Mouse (Mus musculus): ENCODE results near the gene Tada2a. TPM values are rescaled to one million over a fixed set of nuclear protein-coding genes. Genes with fewer than 3 reads are reported as not detected.

The Tada2a gene
- polyA plus RNA-seq, 1 experiment from 2014 or later: 32.8 TPM

- Histone ChIP-seq H3K27ac (ENCODE audit: low read depth, low read length) (no peak overlapping the region), H3K36me3 (ENCODE audit: control insufficient read depth, insufficient read depth, low read length) (no peaks in the 10 kb centered on the region), H3K9ac (ENCODE audit: low read length) (no peak overlapping the region), H3K27me3 (ENCODE audit: control insufficient read depth, insufficient read depth, low read length) (peaks cover under 1% of the 10 kb centered on the region), H3K4me2 (ENCODE audit: low read depth) (no peak overlapping the region), H3K4me3 (ENCODE audit: low read depth, low read length) (no peak overlapping the region), H3K4me1 (ENCODE audit: control insufficient read depth, insufficient read depth, low read length) (no peaks in the 10 kb centered on the region), H3K9me3 (ENCODE audit: control insufficient read depth, low read length) (no peaks in the 10 kb centered on the region)
- WGBS: 84% methylated on average over 7 of the region's 7 CpGs
- ATAC-seq (ENCODE audit: insufficient read depth, low FRiP score, low TSS enrichment): no peak
- DNase-seq (ENCODE audit: low spot score): no peak
These were observed 55.3 kb downstream of the Tada2a start for GRCm38 (mm10) chr11:84073816-84074764.

- Histone ChIP-seq H3K4me3 (ENCODE audit: low read depth, low read length) (no peak overlapping the region), H3K9ac (ENCODE audit: low read length) (no peak overlapping the region), H3K9me3 (ENCODE audit: control insufficient read depth, low read length) (no peaks in the 10 kb centered on the region), H3K27ac (ENCODE audit: low read depth, low read length) (no peak overlapping the region), H3K4me1 (ENCODE audit: control insufficient read depth, insufficient read depth, low read length) (no peaks in the 10 kb centered on the region), H3K36me3 (ENCODE audit: control insufficient read depth, insufficient read depth, low read length) (no peaks in the 10 kb centered on the region), H3K4me2 (ENCODE audit: low read depth) (no peak overlapping the region), H3K27me3 (ENCODE audit: control insufficient read depth, insufficient read depth, low read length) (peaks cover 8% of the 10 kb centered on the region)
- WGBS: 65% methylated on average over 9 of the region's 9 CpGs
- ATAC-seq (ENCODE audit: insufficient read depth, low FRiP score, low TSS enrichment): no peak
- DNase-seq (ENCODE audit: low spot score): no peak
These were observed 56.3 kb downstream of the Tada2a start for GRCm38 (mm10) chr11:84072904-84073651.

DNA sequence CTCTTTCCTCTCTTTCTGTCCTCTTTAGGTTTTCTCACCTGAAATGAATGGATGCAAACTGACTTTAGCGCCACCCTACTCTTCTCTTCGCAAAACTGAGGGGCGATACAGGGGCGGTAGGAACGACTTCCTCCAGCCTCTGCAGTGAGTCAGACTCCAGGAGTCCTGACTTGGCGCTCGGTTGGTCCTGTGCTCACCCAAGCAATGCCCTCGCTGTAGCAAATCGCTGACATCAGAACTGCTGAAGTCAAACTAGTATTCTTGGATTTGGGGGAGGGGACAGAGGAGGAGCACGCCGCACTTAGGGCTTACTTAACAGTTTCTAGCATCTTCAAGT, 60.4 kb downstream of the Tada2a start, which contains the start of gene Dusp14:
Dusp14 (minus strand) TSS at position 228 of the 337 bp plus-strand sequence.
- H3K27ac ChIP-seq (ENCODE audit: low read depth, low read length): no peak within 1 kb of the TSS
- H3K4me2 ChIP-seq (ENCODE audit: low read depth): peak within 1 kb of the TSS; percentile 87
- peak within 1 kb of the TSS; percentile 71 for H3K4me3 ChIP-seq (ENCODE audit: low read depth, low read length)
- WGBS: 14% methylated on average over 11 of the region's 11 CpGs
- DNase-seq (ENCODE audit: low spot score) (no peak), ATAC-seq (ENCODE audit: insufficient read depth, low FRiP score, low TSS enrichment) (no peak)
- H3K4me1 ChIP-seq (ENCODE audit: control insufficient read depth, insufficient read depth, low read length): peaks cover 7% of the 10 kb centered on the region; the same call in 1 of the 2 replicates
- peak within 1 kb of the TSS; percentile 70 for H3K9ac ChIP-seq (ENCODE audit: low read length)
- peaks cover 14% of the 10 kb centered on the region for H3K27me3 ChIP-seq (ENCODE audit: control insufficient read depth, insufficient read depth, low read length)
- no peaks in the 10 kb centered on the region for H3K9me3 ChIP-seq (ENCODE audit: control insufficient read depth, low read length)
- H3K36me3 ChIP-seq (ENCODE audit: control insufficient read depth, insufficient read depth, low read length): no peaks in the 10 kb centered on the region

GRCm38 (mm10) chr11:84068191-84069033, 61.0 kb downstream of the Tada2a start:
- DNase-seq (ENCODE audit: low spot score) (peak; percentile 81), ATAC-seq (ENCODE audit: insufficient read depth, low FRiP score, low TSS enrichment) (no peak; the same call in 1 of the 2 replicates)
- H3K27ac ChIP-seq (ENCODE audit: low read depth, low read length): no peak overlapping the region
- H3K36me3 ChIP-seq (ENCODE audit: control insufficient read depth, insufficient read depth, low read length): no peaks in the 10 kb centered on the region
- H3K4me2 ChIP-seq (ENCODE audit: low read depth): peak overlapping the region; percentile 87
- H3K9ac ChIP-seq (ENCODE audit: low read length): peak overlapping the region; percentile 70
- H3K9me3 ChIP-seq (ENCODE audit: control insufficient read depth, low read length): no peaks in the 10 kb centered on the region
- peak overlapping the region; percentile 71 for H3K4me3 ChIP-seq (ENCODE audit: low read depth, low read length)
- 2% methylated on average over 45 of the region's 63 CpGs for WGBS
- H3K27me3 ChIP-seq (ENCODE audit: control insufficient read depth, insufficient read depth, low read length): peaks cover 14% of the 10 kb centered on the region
- H3K4me1 ChIP-seq (ENCODE audit: control insufficient read depth, insufficient read depth, low read length): peaks cover 7% of the 10 kb centered on the region; the same call in 1 of the 2 replicates

- peaks cover 14% of the 10 kb centered on the region for H3K27me3 ChIP-seq (ENCODE audit: control insufficient read depth, insufficient read depth, low read length)
- peak overlapping the region; percentile 87 for H3K4me2 ChIP-seq (ENCODE audit: low read depth)
- peaks cover 7% of the 10 kb centered on the region; the same call in 1 of the 2 replicates for H3K4me1 ChIP-seq (ENCODE audit: control insufficient read depth, insufficient read depth, low read length)
- H3K4me3 ChIP-seq (ENCODE audit: low read depth, low read length): peak overlapping the region; percentile 71
- H3K9ac ChIP-seq (ENCODE audit: low read length): peak overlapping the region; percentile 70
- no peak for DNase-seq (ENCODE audit: low spot score)
- H3K36me3 ChIP-seq (ENCODE audit: control insufficient read depth, insufficient read depth, low read length): no peaks in the 10 kb centered on the region
- 2% methylated on average over 17 of the region's 21 CpGs for WGBS
- ATAC-seq (ENCODE audit: insufficient read depth, low FRiP score, low TSS enrichment): no peak
- H3K9me3 ChIP-seq (ENCODE audit: control insufficient read depth, low read length): no peaks in the 10 kb centered on the region
- no peak overlapping the region for H3K27ac ChIP-seq (ENCODE audit: low read depth, low read length)
These were observed 61.6 kb downstream of the Tada2a start for GRCm38 (mm10) chr11:84067720-84068190.

DNA sequence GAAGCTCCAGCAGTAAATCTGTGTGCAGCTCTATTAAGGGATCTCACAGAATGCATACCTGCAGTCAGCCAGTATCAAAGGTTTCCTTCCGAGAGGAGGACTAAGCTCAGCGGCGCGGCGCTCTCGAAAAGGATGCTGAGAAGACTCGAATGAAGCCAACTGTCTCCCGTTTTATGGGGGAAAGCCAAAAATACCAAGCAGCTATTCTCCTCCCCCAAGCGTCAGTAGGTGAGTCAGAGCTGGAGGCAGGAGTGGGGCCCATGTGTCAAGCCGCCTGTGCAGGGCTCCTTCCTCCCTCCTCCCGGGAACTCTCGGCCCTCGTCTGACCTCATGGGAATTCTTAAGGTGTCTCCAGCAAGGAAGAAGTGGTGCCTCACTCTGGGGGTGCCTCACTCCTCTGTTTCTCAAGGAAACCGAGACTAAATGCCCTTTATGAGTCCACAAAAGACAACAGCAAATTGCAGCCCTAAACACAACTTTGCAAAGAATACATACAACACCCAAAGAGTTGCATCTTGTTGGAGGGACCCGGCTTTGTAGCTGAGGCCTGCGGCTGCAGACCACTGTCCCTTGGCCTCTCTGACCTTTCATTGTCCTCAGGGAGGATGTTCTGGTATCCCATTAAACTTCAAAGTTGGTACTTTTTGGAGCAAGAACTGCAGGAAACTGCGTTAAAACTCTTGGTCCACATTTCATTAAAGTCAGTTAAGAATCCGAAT, 62.3 kb downstream of the Tada2a start:
- H3K9me3 ChIP-seq (ENCODE audit: control insufficient read depth, low read length): no peaks in the 10 kb centered on the region
- ATAC-seq (ENCODE audit: insufficient read depth, low FRiP score, low TSS enrichment) (no peak), DNase-seq (ENCODE audit: low spot score) (no peak)
- 4% methylated on average over 18 of the region's 18 CpGs for WGBS
- H3K36me3 ChIP-seq (ENCODE audit: control insufficient read depth, insufficient read depth, low read length): no peaks in the 10 kb centered on the region
- H3K4me1 ChIP-seq (ENCODE audit: control insufficient read depth, insufficient read depth, low read length): peaks cover 7% of the 10 kb centered on the region; the same call in 1 of the 2 replicates
- H3K27ac ChIP-seq (ENCODE audit: low read depth, low read length): no peak overlapping the region
- peak overlapping the region; percentile 87 for H3K4me2 ChIP-seq (ENCODE audit: low read depth)
- peak overlapping the region; percentile 11 for H3K4me3 ChIP-seq (ENCODE audit: low read depth, low read length)
- no peak overlapping the region for H3K9ac ChIP-seq (ENCODE audit: low read length)
- H3K27me3 ChIP-seq (ENCODE audit: control insufficient read depth, insufficient read depth, low read length): peaks cover 14% of the 10 kb centered on the region

GRCm38 (mm10) chr11:84066071-84066481, 63.3 kb downstream of the Tada2a start:
- peaks cover 7% of the 10 kb centered on the region; the same call in 1 of the 2 replicates for H3K4me1 ChIP-seq (ENCODE audit: control insufficient read depth, insufficient read depth, low read length)
- WGBS: 3% methylated on average over 11 of the region's 11 CpGs
- H3K27me3 ChIP-seq (ENCODE audit: control insufficient read depth, insufficient read depth, low read length): peaks cover 14% of the 10 kb centered on the region
- H3K9ac ChIP-seq (ENCODE audit: low read length): no peak overlapping the region
- H3K36me3 ChIP-seq (ENCODE audit: control insufficient read depth, insufficient read depth, low read length): no peaks in the 10 kb centered on the region
- DNase-seq (ENCODE audit: low spot score) (peak; percentile 42), ATAC-seq (ENCODE audit: insufficient read depth, low FRiP score, low TSS enrichment) (no peak)
- no peak overlapping the region for H3K4me2 ChIP-seq (ENCODE audit: low read depth)
- H3K27ac ChIP-seq (ENCODE audit: low read depth, low read length): no peak overlapping the region
- no peaks in the 10 kb centered on the region for H3K9me3 ChIP-seq (ENCODE audit: control insufficient read depth, low read length)
- H3K4me3 ChIP-seq (ENCODE audit: low read depth, low read length): no peak overlapping the region

Data from neural tube, embryonic 11.5 days (tissue).